Mouse (Mus musculus) CH12.LX (cell line): ENCODE results near the gene Rint1.
A peak's percentile ranks its signal among the peaks of the same experiment; 100 is the strongest.
"Not testable (repeated sequence)": the region's sequence is repeated elsewhere in the genome, so short reads cannot be mapped to it uniquely, and the experiment has no call there.

ENCODE experiments used
- CTCF ChIP-seq, 2 experiments: IDR thresholded peaks in 1 of 2; conservative IDR thresholded peaks in 1 of 2; 2 replicates each; pipeline ENCODE4 v1.5.1; 2011 to 2012; ENCODE audit warnings: low read depth in 2 of 2, low read length in 2 of 2, improper control_type of control experiment in 1 of 2, inconsistent platforms in 1 of 2, mild to moderate bottlenecking in 1 of 2, moderate library complexity in 1 of 2
- MAFK ChIP-seq: IDR thresholded peaks from 2 replicates; pipeline ENCODE4 v1.6.1; 2011; ENCODE audit warnings: low read length, improper control_type of control experiment; ENCODE audit not compliant: insufficient replicate concordance
- POLR2A ChIP-seq: IDR thresholded peaks from 2 replicates; pipeline ENCODE4 v1.6.1; 2011; ENCODE audit warnings: low read depth, mild to moderate bottlenecking, improper control_type of control experiment, low read length

- not testable (repeated sequence) for TF ChIP-seq POLR2A, MAFK
- peak in 1 of 2 experiments; percentile 65; a peak in 2 of 4 replicates for TF ChIP-seq CTCF (conservative IDR thresholded peaks at IDR 0.05 in 1 of 2, IDR thresholded peaks at IDR 0.05 in 1 of 2; ENCODE audit: low read depth in 2 of 2, low read length in 2 of 2)
Measured at GRCm38 (mm10) chr5:23851160-23851555, 63.6 kb downstream of the Rint1 start.
